Mouse (Mus musculus): Measurements from ENCODE around the gene Ankra2. TPM values are rescaled to one million over a fixed set of nuclear protein-coding genes. Genes with fewer than 3 reads are reported as not detected.

Ankra2 gene
- polyA plus RNA-seq, 1 experiment from 2014 or later, result 36.5 TPM

DNA sequence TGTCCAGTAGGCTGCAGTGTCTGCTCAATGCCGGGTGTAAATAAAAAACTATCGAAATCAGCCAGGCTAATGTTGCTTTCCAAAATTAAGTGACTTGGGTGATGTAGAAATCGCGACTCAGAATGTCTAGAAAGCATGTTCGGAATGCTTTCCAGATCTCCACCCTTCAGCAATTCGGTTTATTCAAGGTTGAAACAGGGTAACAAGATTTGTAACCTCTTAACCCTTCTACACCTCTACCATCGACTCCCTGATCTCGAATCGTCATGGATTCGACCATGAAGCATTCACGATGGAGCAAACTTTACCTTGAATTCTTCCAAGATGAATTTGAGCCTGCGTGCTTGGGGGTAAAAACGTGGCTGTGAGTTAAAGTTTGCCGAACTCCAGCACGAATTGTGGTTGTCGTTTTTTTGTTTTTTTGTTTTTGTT is 54.4 kb downstream of the Ankra2 start:
- WGBS, result 3% methylated on average over 16 of the region's 16 CpGs
- ATAC-seq (ENCODE audit: insufficient read depth, low FRiP score, low TSS enrichment), result no peak

GRCm38 (mm10) chr13:98317911-98318310 is 55.0 kb downstream of the Ankra2 start:
- Histone ChIP-seq H3K36me3 (ENCODE audit: control insufficient read depth, insufficient read depth, low read length) (no peaks in the 10 kb centered on the region), H3K9me3 (ENCODE audit: control insufficient read depth, low read length) (no peaks in the 10 kb centered on the region), H3K4me3 (ENCODE audit: low read depth, low read length) (no peak overlapping the region), H3K9ac (ENCODE audit: low read length) (no peak overlapping the region), H3K4me1 (ENCODE audit: control insufficient read depth, insufficient read depth, low read length) (peaks cover 4% of the 10 kb centered on the region; the same call in 1 of the 2 replicates), H3K27me3 (ENCODE audit: control insufficient read depth, insufficient read depth, low read length) (no peaks in the 10 kb centered on the region), H3K4me2 (ENCODE audit: low read depth) (no peak overlapping the region; the same call in 1 of the 2 replicates), H3K27ac (ENCODE audit: low read depth, low read length) (no peak overlapping the region)
- WGBS, result 87% methylated on average over 6 of the region's 6 CpGs
- ATAC-seq (ENCODE audit: insufficient read depth, low FRiP score, low TSS enrichment) (no peak), DNase-seq (ENCODE audit: low spot score) (no peak)

More for the DNA sequence above, 54.4 kb downstream of the Ankra2 start:
- H3K36me3 ChIP-seq (ENCODE audit: control insufficient read depth, insufficient read depth, low read length), result peaks cover 1% of the 10 kb centered on the region; the same call in 1 of the 2 replicates
- no peak for DNase-seq (ENCODE audit: low spot score)
- H3K27ac ChIP-seq (ENCODE audit: low read depth, low read length), result peak overlapping the region; percentile 84
- H3K4me1 ChIP-seq (ENCODE audit: control insufficient read depth, insufficient read depth, low read length), result peaks cover 4% of the 10 kb centered on the region; the same call in 1 of the 2 replicates
- peak overlapping the region; percentile 100 for H3K4me3 ChIP-seq (ENCODE audit: low read depth, low read length)
- peak overlapping the region; percentile 54 for H3K4me2 ChIP-seq (ENCODE audit: low read depth)
- peak overlapping the region; percentile 98 for H3K9ac ChIP-seq (ENCODE audit: low read length)
- no peaks in the 10 kb centered on the region for H3K9me3 ChIP-seq (ENCODE audit: control insufficient read depth, low read length)
- no peaks in the 10 kb centered on the region for H3K27me3 ChIP-seq (ENCODE audit: control insufficient read depth, insufficient read depth, low read length)

Other genes starting within 250 kb of the Ankra2 start
- gene Arhgef28, start 56.6 kb upstream of the Ankra2 start, polyA plus RNA-seq (2014; fragmentation: Nextera tagmentation; extraction: Ambion mirVana), result 7.7 and 9.0 TPM in 2 replicates
- 43.3 and 44.0 TPM in 2 replicates for gene Utp15, start within 50 bp of the Ankra2 start, polyA plus RNA-seq (2014; fragmentation: Nextera tagmentation; extraction: Ambion mirVana)
- gene Gm21976, start 16.8 kb downstream of the Ankra2 start, polyA plus RNA-seq (2014; fragmentation: Nextera tagmentation; extraction: Ambion mirVana), result not detected in 2 replicates
- gene Btf3, start 53.9 kb downstream of the Ankra2 start, polyA plus RNA-seq (2014; fragmentation: Nextera tagmentation; extraction: Ambion mirVana), result 738 and 767 TPM in 2 replicates
- gene Foxd1, start 91.2 kb downstream of the Ankra2 start, polyA plus RNA-seq (2014; fragmentation: Nextera tagmentation; extraction: Ambion mirVana), result 5.5 and 7.2 TPM in 2 replicates
- 1.1 and 1.4 TPM in 2 replicates for gene Gm10320, start 228.9 kb downstream of the Ankra2 start, polyA plus RNA-seq (2014; fragmentation: Nextera tagmentation; extraction: Ambion mirVana)

Measured in neural tube, embryonic 11.5 days (tissue).